Mouse (Mus musculus): ENCODE results near the gene Gm17581. TPM values are rescaled to one million over a fixed set of nuclear protein-coding genes. Genes with fewer than 3 reads are reported as not detected.
A peak's percentile ranks its signal among the peaks of the same experiment; 100 is the strongest.

Gm17581 gene
- total and polyA plus RNA-seq, 2 experiments from 2014 or later = not detected

DNA sequence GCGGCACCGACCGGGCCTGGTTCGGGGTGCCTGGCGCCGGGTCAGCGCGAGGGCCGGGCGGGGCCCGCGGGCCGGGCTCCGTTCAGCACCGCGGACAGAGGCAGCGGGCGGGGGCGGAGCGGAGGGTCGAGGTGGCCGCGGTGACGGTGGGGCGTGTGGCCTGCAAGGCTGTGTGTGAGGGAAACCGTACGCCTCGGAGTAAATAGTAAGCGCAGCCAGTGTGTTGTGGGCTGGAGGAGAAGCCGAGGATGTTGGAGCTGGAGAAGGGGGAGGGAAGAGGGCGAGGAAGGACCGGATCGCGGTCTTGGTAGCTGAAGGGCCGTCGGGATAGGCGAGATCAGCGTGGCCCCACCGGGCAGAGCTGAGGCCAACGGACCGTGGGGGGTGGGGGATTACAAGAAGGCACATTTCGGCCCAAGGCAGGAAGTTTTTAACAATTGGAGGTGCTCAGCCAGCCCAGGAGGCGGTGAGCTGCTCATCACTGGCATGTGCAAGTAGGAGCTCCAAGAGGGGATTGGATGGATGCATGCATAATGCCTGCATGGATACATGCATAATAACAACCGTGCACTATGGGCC lies 40.1 kb upstream of the Gm17581 start:
- peaks cover 4% of the 10 kb centered on the region; the same call in 1 of the 2 replicates for H3K27me3 ChIP-seq (ENCODE audit: insufficient read depth, low read length)
- H3K4me2 ChIP-seq (ENCODE audit: low read depth) = peak overlapping the region; percentile 76
- peak; percentile 87 for ATAC-seq
- no peaks in the 10 kb centered on the region for H3K9me3 ChIP-seq (ENCODE audit: low read length)
- WGBS = 2% methylated on average over 40 of the region's 44 CpGs
- peak; percentile 72 for DNase-seq
- peak overlapping the region; percentile 87 for H3K9ac ChIP-seq
- peak overlapping the region; percentile 87 for H3K27ac ChIP-seq (ENCODE audit: low read depth, low read length)
- no peak for TF ChIP-seq CTCF (IDR thresholded peaks at IDR 0.05; ENCODE audit: low read depth)
- H3K4me3 ChIP-seq (ENCODE audit: low read depth, low read length) = peak overlapping the region; percentile 74
- H3K36me3 ChIP-seq (ENCODE audit: insufficient read depth) = no peaks in the 10 kb centered on the region
- H3K4me1 ChIP-seq (ENCODE audit: insufficient read depth) = peaks cover 12% of the 10 kb centered on the region; the same call in 1 of the 2 replicates

DNA sequence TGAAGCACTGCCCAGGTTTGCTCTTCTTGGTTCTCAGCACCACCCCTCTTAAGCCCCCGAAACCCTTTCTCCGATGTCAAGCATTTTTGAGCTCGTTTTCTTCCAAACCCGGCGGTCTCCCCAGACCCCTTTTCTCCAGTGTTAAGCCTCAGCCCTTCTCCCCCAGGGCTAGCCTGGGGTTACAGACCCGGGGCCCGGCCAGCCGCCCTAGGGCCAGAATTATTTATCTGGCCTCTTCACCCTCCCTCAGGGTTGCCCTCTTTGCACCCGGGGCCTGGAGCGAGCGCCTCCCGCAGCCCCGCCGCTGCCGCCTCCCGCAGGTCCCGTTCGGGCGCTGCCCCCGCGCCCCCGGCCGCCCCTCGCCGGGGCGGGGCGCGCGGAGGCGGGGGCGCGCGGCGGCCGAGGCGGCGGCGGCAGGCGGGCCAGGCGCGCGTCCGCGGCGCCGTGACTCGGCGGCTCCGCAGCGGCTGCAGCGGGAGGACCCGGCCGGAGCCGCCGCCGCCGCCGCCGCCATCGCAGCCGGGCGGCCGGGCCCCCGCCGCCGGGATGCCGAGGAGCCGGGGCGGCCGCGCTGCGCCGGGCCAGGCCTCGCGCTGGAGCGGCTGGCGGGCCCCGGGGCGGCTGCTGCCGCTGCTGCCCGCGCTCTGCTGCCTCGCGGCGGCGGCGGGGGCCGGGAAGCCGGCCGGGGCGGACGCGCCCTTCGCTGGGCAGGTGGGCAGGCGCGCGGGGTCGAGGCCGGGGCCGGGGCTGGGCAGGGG lies 39.4 kb upstream of the Gm17581 start, which contains the start of gene Mmp24:
Gene Mmp24 (plus strand): TSS at position 416 of the 758 bp plus-strand sequence.
- 6% methylated on average over 51 of the region's 100 CpGs for WGBS
- H3K36me3 ChIP-seq (ENCODE audit: insufficient read depth) = no peaks in the 10 kb centered on the region
- H3K4me1 ChIP-seq (ENCODE audit: insufficient read depth) = peaks cover 12% of the 10 kb centered on the region; the same call in 1 of the 2 replicates
- DNase-seq (peak; percentile 35), ATAC-seq (peak; percentile 49)
- H3K27ac ChIP-seq (ENCODE audit: low read depth, low read length) = peak within 1 kb of the TSS; percentile 87
- no peak for TF ChIP-seq CTCF (IDR thresholded peaks at IDR 0.05; ENCODE audit: low read depth)
- peak within 1 kb of the TSS; percentile 74 for H3K4me3 ChIP-seq (ENCODE audit: low read depth, low read length)
- peaks cover 4% of the 10 kb centered on the region; the same call in 1 of the 2 replicates for H3K27me3 ChIP-seq (ENCODE audit: insufficient read depth, low read length)
- peak within 1 kb of the TSS; percentile 87 for H3K9ac ChIP-seq
- H3K4me2 ChIP-seq (ENCODE audit: low read depth) = peak within 1 kb of the TSS; percentile 76
- no peaks in the 10 kb centered on the region for H3K9me3 ChIP-seq (ENCODE audit: low read length)

DNA sequence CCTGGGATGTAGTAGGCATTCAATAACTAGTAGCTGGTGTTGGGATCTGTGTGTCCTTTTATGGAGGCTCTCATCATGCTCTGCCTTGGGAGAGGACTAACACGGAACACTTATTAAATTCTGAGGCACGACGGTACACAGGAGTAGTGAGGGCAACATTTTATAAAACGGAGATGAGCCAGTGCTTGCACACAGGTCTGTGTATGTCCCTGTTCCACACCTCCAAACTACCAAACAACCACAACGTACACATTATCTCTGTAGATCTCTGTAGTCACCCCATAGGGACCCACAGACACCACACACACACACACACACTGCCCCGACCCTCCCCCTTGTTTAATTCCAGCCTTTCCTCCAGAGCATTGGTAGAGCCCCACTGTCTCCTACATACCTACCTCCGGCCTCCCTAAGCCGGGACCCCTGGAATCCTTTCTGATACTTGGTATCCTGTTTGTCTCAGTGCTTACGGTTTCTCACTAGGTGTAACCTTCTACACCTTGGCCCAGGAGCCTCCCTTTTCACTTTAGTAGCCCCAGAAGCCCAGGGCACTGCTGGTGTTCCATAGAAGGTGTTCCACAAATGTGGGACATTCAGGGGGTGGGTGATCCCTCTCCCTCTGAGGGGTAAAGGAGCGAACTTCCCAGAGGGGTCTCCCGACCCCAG lies 38.7 kb upstream of the Gm17581 start:
- H3K9ac ChIP-seq = peak overlapping the region; percentile 87; the same call in 1 of the 2 replicates
- ATAC-seq (no peak), DNase-seq (no peak)
- peaks cover 12% of the 10 kb centered on the region; the same call in 1 of the 2 replicates for H3K4me1 ChIP-seq (ENCODE audit: insufficient read depth)
- H3K4me2 ChIP-seq (ENCODE audit: low read depth) = peak overlapping the region; percentile 76
- peaks cover 4% of the 10 kb centered on the region; the same call in 1 of the 2 replicates for H3K27me3 ChIP-seq (ENCODE audit: insufficient read depth, low read length)
- TF ChIP-seq CTCF (IDR thresholded peaks at IDR 0.05; ENCODE audit: low read depth) = no peak
- H3K4me3 ChIP-seq (ENCODE audit: low read depth, low read length) = peak overlapping the region; percentile 74
- H3K36me3 ChIP-seq (ENCODE audit: insufficient read depth) = no peaks in the 10 kb centered on the region
- H3K27ac ChIP-seq (ENCODE audit: low read depth, low read length) = no peak overlapping the region
- H3K9me3 ChIP-seq (ENCODE audit: low read length) = no peaks in the 10 kb centered on the region
- 53% methylated on average over 11 of the region's 11 CpGs for WGBS

DNA sequence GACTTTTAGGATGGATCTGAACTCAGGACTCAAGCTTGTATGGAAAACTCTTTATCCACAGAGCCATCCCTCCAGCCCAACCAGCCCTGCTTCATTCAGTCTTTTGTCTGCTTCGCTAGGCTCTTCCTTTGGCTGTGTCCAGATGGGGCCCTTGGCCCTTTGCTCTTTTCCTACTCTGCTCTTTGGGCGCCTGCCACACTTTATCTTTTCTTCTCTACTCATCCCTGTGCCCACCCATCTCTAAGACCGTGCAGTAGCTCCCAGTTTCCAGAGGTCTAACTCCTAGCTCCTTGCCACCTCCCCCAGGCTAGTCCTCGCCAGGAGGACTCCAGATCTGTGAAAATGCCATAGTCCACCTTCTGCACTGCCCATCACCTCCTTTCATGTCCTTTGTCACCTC lies 38.0 kb upstream of the Gm17581 start:
- Histone ChIP-seq H3K27me3 (ENCODE audit: insufficient read depth, low read length) (peaks cover 4% of the 10 kb centered on the region; the same call in 1 of the 2 replicates), H3K27ac (ENCODE audit: low read depth, low read length) (no peak overlapping the region), H3K36me3 (ENCODE audit: insufficient read depth) (no peaks in the 10 kb centered on the region), H3K9ac (no peak overlapping the region), H3K4me2 (ENCODE audit: low read depth) (no peak overlapping the region), H3K4me3 (ENCODE audit: low read depth, low read length) (no peak overlapping the region), H3K9me3 (ENCODE audit: low read length) (no peaks in the 10 kb centered on the region), H3K4me1 (ENCODE audit: insufficient read depth) (peaks cover 12% of the 10 kb centered on the region; the same call in 1 of the 2 replicates)
- DNase-seq = no peak
- TF ChIP-seq CTCF (IDR thresholded peaks at IDR 0.05; ENCODE audit: low read depth) = no peak
- no peak for ATAC-seq
- 64% methylated on average over 4 of the region's 4 CpGs for WGBS

DNA sequence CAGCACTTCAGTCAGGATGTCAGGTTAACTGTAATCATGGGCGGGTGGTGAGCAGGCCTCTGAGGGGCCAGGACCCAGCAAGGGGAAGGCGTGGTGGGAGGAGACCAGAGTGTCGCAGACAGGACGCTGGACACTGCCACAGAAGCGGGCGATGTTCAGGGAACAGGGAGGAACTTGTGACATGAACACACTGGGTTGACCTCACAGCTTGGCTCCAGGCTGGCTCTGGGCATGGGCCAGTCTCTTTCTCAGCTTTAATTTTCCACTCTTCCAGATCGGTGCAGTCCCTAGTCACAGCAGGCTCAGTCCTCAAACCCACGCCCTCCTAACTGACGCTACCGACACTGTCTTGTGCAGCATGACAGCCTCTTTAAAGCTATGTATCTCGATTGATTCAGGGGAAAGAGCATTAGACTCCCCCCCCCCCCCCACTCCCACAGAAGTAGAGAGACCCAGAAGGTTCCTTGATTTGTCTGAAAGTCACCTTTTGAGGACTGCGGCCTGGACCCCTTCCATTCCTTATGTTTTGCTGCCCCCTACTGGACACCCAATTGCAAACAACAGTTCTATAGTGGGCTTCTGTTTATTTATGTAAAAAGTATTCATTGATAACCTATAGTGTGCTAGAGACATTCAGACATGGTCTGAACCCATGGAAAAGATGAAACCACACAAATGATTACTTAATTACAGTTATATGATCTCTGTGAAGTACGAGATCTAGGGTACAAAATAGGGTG lies 29.2 kb upstream of the Gm17581 start:
- Histone ChIP-seq H3K4me1 (ENCODE audit: insufficient read depth) (no peaks in the 10 kb centered on the region), H3K27me3 (ENCODE audit: insufficient read depth, low read length) (no peaks in the 10 kb centered on the region), H3K9ac (no peak overlapping the region), H3K36me3 (ENCODE audit: insufficient read depth) (no peaks in the 10 kb centered on the region), H3K27ac (ENCODE audit: low read depth, low read length) (no peak overlapping the region), H3K4me3 (ENCODE audit: low read depth, low read length) (no peak overlapping the region), H3K9me3 (ENCODE audit: low read length) (no peaks in the 10 kb centered on the region), H3K4me2 (ENCODE audit: low read depth) (no peak overlapping the region)
- 53% methylated on average over 13 of the region's 13 CpGs for WGBS
- ATAC-seq (peak; percentile 81), DNase-seq (peak; percentile 85)
- TF ChIP-seq CTCF (IDR thresholded peaks at IDR 0.05; ENCODE audit: low read depth) = peak; percentile 85

DNA sequence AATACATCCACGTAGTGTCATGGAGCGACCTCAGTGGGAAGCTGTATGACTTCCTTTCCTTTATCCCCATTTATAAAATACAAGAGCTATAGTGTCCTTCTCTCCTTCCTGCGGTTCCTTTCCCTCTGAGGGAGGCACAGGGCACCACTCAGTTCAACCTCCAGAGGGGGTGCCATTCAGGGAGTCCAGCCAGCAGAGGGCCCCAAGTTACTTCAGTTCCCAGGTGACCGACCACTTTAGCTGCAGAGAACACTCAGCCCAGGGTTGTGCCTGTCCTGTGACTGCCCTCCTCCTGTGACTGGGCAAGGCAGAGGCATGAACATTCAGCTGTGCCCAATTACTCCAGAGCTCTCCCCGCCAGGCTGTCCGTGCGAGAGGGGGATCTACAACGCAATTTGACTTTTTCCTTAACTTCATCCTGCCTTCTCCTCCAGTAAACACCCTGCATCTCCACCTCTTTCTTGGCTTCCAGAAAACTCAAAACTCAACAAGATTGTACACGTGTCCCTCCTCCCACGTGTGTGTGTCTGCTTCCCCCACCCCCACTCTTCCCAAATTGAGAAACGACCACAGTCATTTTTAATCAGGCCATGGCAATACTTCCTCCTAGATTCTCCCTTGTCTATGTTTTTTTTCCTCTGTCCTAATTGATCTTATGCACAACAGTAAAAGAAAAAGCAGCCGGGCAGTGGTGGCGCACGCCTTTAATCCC lies 21.3 kb upstream of the Gm17581 start:
- Histone ChIP-seq H3K9me3 (ENCODE audit: low read length) (no peaks in the 10 kb centered on the region), H3K4me1 (ENCODE audit: insufficient read depth) (no peaks in the 10 kb centered on the region), H3K36me3 (ENCODE audit: insufficient read depth) (no peaks in the 10 kb centered on the region), H3K9ac (no peak overlapping the region), H3K27me3 (ENCODE audit: insufficient read depth, low read length) (no peaks in the 10 kb centered on the region), H3K27ac (ENCODE audit: low read depth, low read length) (no peak overlapping the region), H3K4me2 (ENCODE audit: low read depth) (no peak overlapping the region), H3K4me3 (ENCODE audit: low read depth, low read length) (no peak overlapping the region)
- 63% methylated on average over 14 of the region's 14 CpGs for WGBS
- peak; percentile 38 for TF ChIP-seq CTCF (IDR thresholded peaks at IDR 0.05; ENCODE audit: low read depth)
- DNase-seq (no peak), ATAC-seq (no peak)
